Mouse (Mus musculus) limb, embryonic 14.5 days (tissue): Measurements from ENCODE around the gene H2-DMb2. TPM values are rescaled to one million over a fixed set of nuclear protein-coding genes. Genes with fewer than 3 reads are reported as not detected.

Experiments used
- ATAC-seq: fragments of 200-750 bp; cut with Nextera tagmentation; 2 replicates; pipeline ENCODE4 v1.8.0; 2017; ENCODE audit warnings: low read depth, moderate number of reproducible peaks, moderate TSS enrichment; ENCODE audit not compliant: low FRiP score
- DNase-seq: peaks from one replicate; pipeline ENCODE4 v3.0.0-alpha.2; 2015; ENCODE audit warnings: low spot score
- H3K27ac ChIP-seq: fragments of 300-500 bp; sonication (generic); replicated peaks from 2 replicates; pipeline ENCODE4 v1.5.1; 2014; ENCODE audit warnings: low read depth, mild to moderate bottlenecking, low read length, moderate library complexity, mixed read lengths
- H3K27me3 ChIP-seq: fragments of 300-500 bp; sonication (generic); 2 replicates; pipeline ENCODE4 v1.6.1; 2014; ENCODE audit warnings: low read length, mixed read lengths; ENCODE audit not compliant: control insufficient read depth, insufficient read depth
- H3K36me3 ChIP-seq: fragments of 300-500 bp; sonication (generic); 2 replicates; pipeline ENCODE4 v1.6.1; 2014; ENCODE audit warnings: mild to moderate bottlenecking, low read length, moderate library complexity, mixed read lengths; ENCODE audit not compliant: control insufficient read depth, insufficient read depth
- H3K4me1 ChIP-seq: fragments of 300-500 bp; sonication (generic); 2 replicates; pipeline ENCODE4 v1.6.1; 2014; ENCODE audit warnings: antibody characterized with exemption, low read length, mixed read lengths; ENCODE audit not compliant: control insufficient read depth, insufficient read depth
- H3K4me2 ChIP-seq: fragments of 300-500 bp; sonication (generic); replicated peaks from 2 replicates; pipeline ENCODE4 v1.6.1; 2014; ENCODE audit warnings: low read depth, mild to moderate bottlenecking, low read length, moderate library complexity; ENCODE audit not compliant: severe bottlenecking
- H3K4me3 ChIP-seq: fragments of 300-500 bp; sonication (generic); replicated peaks from 2 replicates; pipeline ENCODE4 v1.5.1; 2014; ENCODE audit warnings: low read length
- H3K9ac ChIP-seq: fragments of 300-500 bp; sonication (generic); 2 replicates; pipeline ENCODE4 v1.6.1; 2014; ENCODE audit warnings: mild to moderate bottlenecking, low read depth, low read length, moderate library complexity; ENCODE audit not compliant: severe bottlenecking
- H3K9me3 ChIP-seq: fragments of 300-500 bp; sonication (generic); 2 replicates; pipeline ENCODE4 v1.6.1; 2016; ENCODE audit warnings: low read length; ENCODE audit not compliant: control insufficient read depth
- POLR2A ChIP-seq: fragments of 200-500 bp; IDR thresholded peaks from 2 replicates; pipeline ENCODE4 v1.8.0; 2012; ENCODE audit warnings: inconsistent platforms, mild to moderate bottlenecking, moderate library complexity, borderline replicate concordance; ENCODE audit not compliant: insufficient read depth, insufficient read length; ENCODE audit errors: extremely low read depth
- WGBS: fragments of 180-500 bp; shearing (Covaris S2); extraction: QIAGEN DNeasy Blood & Tissue Kit; methylation state at CpG from one replicate; pipeline ENCODE4 v1.1.7; 2014; 5-methylcytosine and 5-hydroxymethylcytosine counted together
- polyA plus RNA-seq, 2 experiments: library from polyadenylated mRNA; depleted of rRNA in 1 of 2; stranded (reverse) in 1 of 2; unstranded in 1 of 2; fragments of >200 nt; fragmentation: Nextera tagmentation in 1 of 2; extraction: Ambion mirVana in 1 of 2; gene quantifications; 2 replicates each; pipeline versions ENCODE4 v1.2.1 to v1.2.3; 2012 to 2014

The H2-DMb2 gene
- polyA plus RNA-seq, 2 experiments, result 0.23 to 0.31 TPM

GRCm38 (mm10) chr17:34107109-34107867 lies 35.8 kb upstream of the H2-DMb2 start:
- 75% methylated on average over 7 of the region's 7 CpGs for WGBS
- no peak for ATAC-seq

DNA sequence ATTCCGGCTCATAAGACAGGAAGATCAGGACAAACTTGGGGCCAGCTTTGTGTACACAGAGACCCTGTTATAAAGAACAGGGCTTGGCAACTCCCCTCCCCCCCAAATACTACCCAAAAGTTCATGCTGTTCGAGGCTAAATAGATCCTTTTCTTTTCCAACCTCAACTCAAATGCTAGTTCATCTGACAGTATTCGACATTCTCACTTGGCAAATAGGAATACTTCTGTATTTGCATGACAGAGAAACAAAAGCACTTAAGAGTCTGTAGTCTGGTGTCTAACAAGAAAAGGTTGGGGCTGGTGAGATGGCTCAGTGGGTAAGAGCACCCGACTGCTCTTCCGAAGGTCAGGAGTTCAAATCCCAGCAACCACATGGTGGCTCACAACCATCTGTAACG lies 34.6 kb upstream of the H2-DMb2 start:
- Histone ChIP-seq H3K36me3 (peaks cover 44% of the 10 kb centered on the region), H3K4me2 (no peak overlapping the region), H3K9ac (no peak overlapping the region), H3K27me3 (no peaks in the 10 kb centered on the region), H3K27ac (no peak overlapping the region), H3K9me3 (no peaks in the 10 kb centered on the region), H3K4me1 (no peaks in the 10 kb centered on the region), H3K4me3 (no peak overlapping the region)
- TF ChIP-seq POLR2A, result no peak
- 72% methylated on average over 5 of the region's 6 CpGs for WGBS
- ATAC-seq (no peak), DNase-seq (no peak)

More at GRCm38 (mm10) chr17:34107109-34107867, 35.8 kb upstream of the H2-DMb2 start:
- Histone ChIP-seq H3K9me3 (no peaks in the 10 kb centered on the region), H3K27me3 (no peaks in the 10 kb centered on the region), H3K27ac (no peak overlapping the region), H3K4me2 (no peak overlapping the region), H3K9ac (no peak overlapping the region), H3K36me3 (peaks cover 32% of the 10 kb centered on the region), H3K4me1 (no peaks in the 10 kb centered on the region), H3K4me3 (no peak overlapping the region)
- no peak for TF ChIP-seq POLR2A
- DNase-seq, result no peak

- Histone ChIP-seq H3K4me3 (no peak overlapping the region), H3K27ac (no peak overlapping the region), H3K36me3 (peaks cover 52% of the 10 kb centered on the region), H3K27me3 (no peaks in the 10 kb centered on the region), H3K4me1 (no peaks in the 10 kb centered on the region), H3K4me2 (no peak overlapping the region), H3K9ac (no peak overlapping the region), H3K9me3 (no peaks in the 10 kb centered on the region)
- whole genome bisulfite sequencing, result 83% methylated on average over 14 of the region's 14 CpGs
- DNase-seq, result no peak
- ATAC-seq, result no peak
- no peak for TF ChIP-seq POLR2A
Measured at GRCm38 (mm10) chr17:34109038-34109805, 33.9 kb upstream of the H2-DMb2 start.

DNA sequence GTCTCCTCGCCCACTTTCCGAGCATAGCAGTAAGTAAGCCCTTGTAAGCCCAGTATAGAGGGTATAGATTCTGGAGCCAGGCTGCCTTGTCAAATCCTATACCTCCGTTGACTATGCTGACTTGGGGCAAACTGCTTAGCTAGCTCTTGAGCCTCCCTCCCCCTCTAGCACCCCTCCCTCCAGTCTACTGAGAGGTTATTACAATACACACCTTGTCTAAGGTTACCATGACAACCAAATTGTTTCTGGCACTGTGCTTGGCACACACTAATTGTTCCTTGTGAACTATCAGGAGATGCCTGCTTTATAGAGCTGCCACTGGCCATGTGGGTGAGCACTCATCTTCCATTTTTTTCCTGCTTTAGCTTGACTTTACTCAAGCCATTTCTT lies 33.3 kb upstream of the H2-DMb2 start:
- Histone ChIP-seq H3K27me3 (no peaks in the 10 kb centered on the region), H3K4me3 (no peak overlapping the region), H3K4me2 (no peak overlapping the region), H3K27ac (peak overlapping the region; percentile 41; the same call in 1 of the 2 replicates), H3K36me3 (peaks cover 58% of the 10 kb centered on the region), H3K4me1 (peaks cover 2% of the 10 kb centered on the region; the same call in 1 of the 2 replicates), H3K9me3 (no peaks in the 10 kb centered on the region), H3K9ac (no peak overlapping the region)
- ATAC-seq (no peak), DNase-seq (no peak)
- no peak for TF ChIP-seq POLR2A
- 71% methylated on average over 3 of the region's 3 CpGs for WGBS

GRCm38 (mm10) chr17:34110309-34110708 lies 32.8 kb upstream of the H2-DMb2 start:
- Histone ChIP-seq H3K9me3 (no peaks in the 10 kb centered on the region), H3K27me3 (no peaks in the 10 kb centered on the region), H3K36me3 (peaks cover 63% of the 10 kb centered on the region), H3K9ac (no peak overlapping the region), H3K27ac (peak overlapping the region; percentile 41; the same call in 1 of the 2 replicates), H3K4me2 (no peak overlapping the region), H3K4me3 (no peak overlapping the region), H3K4me1 (peaks cover 4% of the 10 kb centered on the region; the same call in 1 of the 2 replicates)
- DNase-seq (no peak), ATAC-seq (no peak)
- TF ChIP-seq POLR2A, result no peak
- 59% methylated on average over 8 of the region's 8 CpGs for WGBS
